Mouse (Mus musculus) stomach, embryonic 15.5 days (tissue): ENCODE results near the gene Cebpb. TPM values are rescaled to one million over a fixed set of nuclear protein-coding genes. Genes with fewer than 3 reads are reported as not detected.

Experiments used
- ATAC-seq: fragments of 200-750 bp; cut with Nextera tagmentation; 2 replicates; pipeline ENCODE4 v1.8.0; 2017; ENCODE audit warnings: low read depth, moderate number of reproducible peaks, moderate TSS enrichment; ENCODE audit not compliant: insufficient read depth, low FRiP score
- H3K27ac ChIP-seq: fragments of 300-500 bp; sonication (generic); 2 replicates; pipeline ENCODE4 v1.5.1; 2015; ENCODE audit warnings: mild to moderate bottlenecking, inconsistent platforms
- H3K27me3 ChIP-seq: fragments of 300-500 bp; sonication (generic); replicated peaks from 2 replicates; pipeline ENCODE4 v1.6.1; 2015; ENCODE audit warnings: inconsistent platforms
- H3K36me3 ChIP-seq: fragments of 300-500 bp; sonication (generic); 2 replicates; pipeline ENCODE4 v1.6.1; 2015; ENCODE audit warnings: inconsistent platforms
- H3K4me1 ChIP-seq: fragments of 300-500 bp; sonication (generic); 2 replicates; pipeline ENCODE4 v1.6.1; 2015; ENCODE audit warnings: inconsistent platforms
- H3K4me2 ChIP-seq: fragments of 300-500 bp; sonication (generic); 2 replicates; pipeline ENCODE4 v1.6.1; 2015; ENCODE audit warnings: mild to moderate bottlenecking, inconsistent platforms
- H3K4me3 ChIP-seq: fragments of 300-500 bp; sonication (generic); replicated peaks from 2 replicates; pipeline ENCODE4 v1.5.1; 2015; ENCODE audit warnings: inconsistent platforms
- H3K9ac ChIP-seq: fragments of 300-500 bp; sonication (generic); 2 replicates; pipeline ENCODE4 v1.6.1; 2015; ENCODE audit warnings: inconsistent platforms
- H3K9me3 ChIP-seq: fragments of 300-500 bp; sonication (generic); 2 replicates; pipeline ENCODE4 v1.6.1; 2016; ENCODE audit warnings: inconsistent platforms
- WGBS: fragments of 180-500 bp; shearing (Covaris S2); methylation state at CpG from one replicate; pipeline ENCODE4 v1.1.7; 2015; 5-methylcytosine and 5-hydroxymethylcytosine counted together
- polyA plus RNA-seq: library from polyadenylated mRNA; unstranded; fragments of >200 nt; fragmentation: Nextera tagmentation; extraction: Ambion mirVana; gene quantifications from 2 replicates; pipeline ENCODE4 v1.2.1, GENCODE M21; 2015

The Cebpb gene
- polyA plus RNA-seq, 1 experiment from 2014 or later: 25.4 TPM

- H3K36me3 ChIP-seq: peaks cover 13% of the 10 kb centered on the region; the same call in 1 of the 2 replicates
- H3K4me2 ChIP-seq: peak overlapping the region; percentile 19
- WGBS: 78% methylated on average over 16 of the region's 16 CpGs
- H3K9me3 ChIP-seq: no peaks in the 10 kb centered on the region
- no peak overlapping the region for H3K9ac ChIP-seq
- ATAC-seq: no peak
- H3K27ac ChIP-seq: peak overlapping the region; percentile 54; the same call in 1 of the 2 replicates
- H3K27me3 ChIP-seq: no peaks in the 10 kb centered on the region
- H3K4me1 ChIP-seq: peaks cover 35% of the 10 kb centered on the region
- no peak overlapping the region for H3K4me3 ChIP-seq
Observed at GRCm38 (mm10) chr2:167656629-167657478, 31.9 kb upstream of the Cebpb start.

GRCm38 (mm10) chr2:167657973-167658372 lies 30.7 kb upstream of the Cebpb start:
- 84% methylated on average over 4 of the region's 4 CpGs for WGBS
- H3K4me3 ChIP-seq: no peak overlapping the region
- no peak for ATAC-seq
- peaks cover 40% of the 10 kb centered on the region for H3K4me1 ChIP-seq
- H3K9me3 ChIP-seq: no peaks in the 10 kb centered on the region
- peaks cover 13% of the 10 kb centered on the region; the same call in 1 of the 2 replicates for H3K36me3 ChIP-seq
- H3K27me3 ChIP-seq: 0 out of 2 replicates have a peak, but pooled peaks cover 2% of the 10 kb centered on the region
- no peak overlapping the region for H3K9ac ChIP-seq
- H3K27ac ChIP-seq: no peak overlapping the region
- H3K4me2 ChIP-seq: no peak overlapping the region

GRCm38 (mm10) chr2:167658712-167659111 lies 30.0 kb upstream of the Cebpb start:
- Histone ChIP-seq H3K4me3 (no peak overlapping the region), H3K4me1 (peaks cover 38% of the 10 kb centered on the region), H3K9me3 (no peaks in the 10 kb centered on the region), H3K36me3 (peaks cover 13% of the 10 kb centered on the region; the same call in 1 of the 2 replicates), H3K27me3 (0 out of 2 replicates have a peak, but pooled peaks cover 5% of the 10 kb centered on the region), H3K27ac (0 out of 2 replicates have a peak overlapping the region, but pooled peaks have one; percentile 18), H3K9ac (no peak overlapping the region), H3K4me2 (peak overlapping the region; percentile 91; the same call in 1 of the 2 replicates)
- 55% methylated on average over 11 of the region's 11 CpGs for WGBS
- ATAC-seq: no peak

GRCm38 (mm10) chr2:167659177-167659846 lies 29.4 kb upstream of the Cebpb start:
- Histone ChIP-seq H3K4me2 (peak overlapping the region; percentile 91), H3K27ac (peak overlapping the region; percentile 73), H3K9me3 (no peaks in the 10 kb centered on the region), H3K36me3 (0 out of 2 replicates have a peak, but pooled peaks cover 8% of the 10 kb centered on the region), H3K4me3 (peak overlapping the region; percentile 93), H3K9ac (no peak overlapping the region), H3K4me1 (peaks cover 38% of the 10 kb centered on the region), H3K27me3 (0 out of 2 replicates have a peak, but pooled peaks cover 5% of the 10 kb centered on the region)
- no peak for ATAC-seq
- 55% methylated on average over 10 of the region's 10 CpGs for WGBS

DNA sequence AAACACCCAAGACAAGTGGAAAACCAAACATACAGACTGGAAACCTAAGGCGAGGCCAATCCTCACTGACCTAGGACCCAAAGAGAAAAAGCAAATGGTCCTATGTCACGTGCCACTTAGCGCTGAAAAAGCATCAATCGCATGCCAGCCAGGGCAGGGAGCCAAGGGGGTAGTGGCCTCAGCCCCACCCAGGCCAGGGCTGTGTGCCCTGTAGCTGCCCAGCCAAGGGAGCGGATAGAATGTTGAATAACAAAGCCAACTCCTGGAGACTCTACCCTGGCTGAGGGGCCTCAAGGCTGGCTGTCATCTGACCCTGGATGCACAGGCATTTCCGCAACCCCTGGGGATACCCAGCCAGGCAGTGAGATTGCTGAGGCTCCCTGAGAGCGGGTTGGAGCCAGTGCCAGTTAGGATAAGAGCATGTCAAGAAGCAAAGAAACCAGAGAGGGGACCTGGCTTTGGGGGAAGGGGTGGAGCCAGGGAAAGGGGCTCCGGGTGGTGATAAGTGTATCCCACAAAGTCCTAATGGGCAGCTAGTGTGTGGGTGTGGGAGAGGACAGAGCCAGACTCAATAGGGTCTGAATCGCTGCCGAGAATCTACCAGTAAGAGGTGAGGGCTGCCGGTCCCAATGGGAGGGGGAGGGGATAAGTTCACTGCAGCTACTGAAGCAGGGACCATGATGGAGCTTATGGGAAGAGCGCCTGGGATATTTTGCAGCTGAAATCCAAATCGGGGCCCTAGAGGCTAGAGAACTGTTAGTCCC lies 28.7 kb upstream of the Cebpb start:
- Histone ChIP-seq H3K27ac (peak overlapping the region; percentile 73), H3K9me3 (no peaks in the 10 kb centered on the region), H3K27me3 (0 out of 2 replicates have a peak, but pooled peaks cover 5% of the 10 kb centered on the region), H3K9ac (peak overlapping the region; percentile 97; the same call in 1 of the 2 replicates), H3K4me1 (peaks cover 38% of the 10 kb centered on the region), H3K4me2 (peak overlapping the region; percentile 91), H3K36me3 (0 out of 2 replicates have a peak, but pooled peaks cover 5% of the 10 kb centered on the region), H3K4me3 (peak overlapping the region; percentile 93)
- 23% methylated on average over 13 of the region's 13 CpGs for WGBS
- no peak for ATAC-seq

DNA sequence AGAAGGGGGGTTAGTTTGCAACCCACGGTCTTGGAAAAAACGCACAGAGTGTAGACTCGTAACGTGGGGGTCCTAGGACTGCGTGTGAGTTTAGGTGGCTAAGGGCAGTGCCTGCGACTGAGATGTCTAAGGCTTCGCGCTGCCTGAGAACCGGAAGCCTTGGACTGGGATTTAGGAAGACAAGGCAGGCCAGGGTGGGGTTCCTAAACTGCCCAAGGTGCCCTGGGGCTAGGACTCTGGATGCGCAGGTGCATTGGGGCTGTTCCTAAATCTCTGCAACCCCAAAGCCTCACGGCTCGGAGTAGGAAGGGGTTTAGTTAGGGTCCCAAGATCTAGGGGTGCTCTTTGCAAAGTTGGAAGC lies 28.1 kb upstream of the Cebpb start:
- Histone ChIP-seq H3K4me3 (peak overlapping the region; percentile 93), H3K4me2 (peak overlapping the region; percentile 91), H3K9ac (peak overlapping the region; percentile 97), H3K4me1 (peaks cover 38% of the 10 kb centered on the region), H3K9me3 (no peaks in the 10 kb centered on the region), H3K27ac (peak overlapping the region; percentile 73), H3K27me3 (0 out of 2 replicates have a peak, but pooled peaks cover 5% of the 10 kb centered on the region), H3K36me3 (0 out of 2 replicates have a peak, but pooled peaks cover 5% of the 10 kb centered on the region)
- ATAC-seq: no peak
- WGBS: 1% methylated on average over 12 of the region's 12 CpGs

DNA sequence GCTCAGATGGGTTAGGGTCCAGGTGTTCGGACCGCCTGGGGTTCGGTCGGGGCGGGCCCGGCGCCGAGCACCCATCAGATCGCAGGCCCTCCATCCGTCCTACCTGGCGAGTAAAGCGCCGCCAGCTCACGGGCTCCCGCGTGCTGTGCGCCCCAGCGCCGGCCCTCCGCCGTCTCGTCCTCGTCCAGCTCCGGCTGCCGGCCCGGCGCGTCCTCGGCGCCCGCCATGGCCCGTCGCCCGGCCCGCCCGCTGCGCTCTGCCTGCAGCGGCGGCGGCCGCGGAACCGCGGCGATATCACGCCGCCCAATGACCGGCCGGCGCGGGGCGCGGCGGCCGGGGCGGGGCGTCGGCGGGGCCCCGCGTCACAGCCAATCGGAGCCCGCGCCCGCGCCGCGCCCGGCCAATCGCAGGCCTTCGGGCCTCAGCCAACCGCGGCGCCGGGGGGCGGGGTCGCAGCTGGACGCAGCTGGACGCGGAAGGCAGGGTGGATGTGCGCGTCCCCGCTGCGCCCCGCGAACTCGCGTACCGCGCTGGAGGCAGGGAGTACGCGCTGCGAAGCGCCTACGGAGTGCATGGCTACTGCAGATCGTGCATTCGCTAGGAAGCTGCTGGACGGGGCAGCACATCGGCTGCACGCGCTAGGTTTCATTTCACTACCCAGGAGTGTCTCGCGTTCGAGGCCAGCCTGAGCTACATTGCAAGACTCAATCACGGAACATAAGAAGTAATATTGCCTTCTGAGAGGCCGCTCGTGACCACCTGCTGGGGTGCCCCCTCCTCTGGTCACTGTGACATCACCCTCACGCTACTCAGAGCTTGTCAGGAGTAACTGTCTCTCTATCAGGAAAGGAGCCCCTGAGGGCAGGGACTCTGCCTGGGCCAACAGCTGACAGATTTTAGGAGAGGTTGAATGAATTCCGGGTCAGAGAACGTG lies 27.2 kb upstream of the Cebpb start, which contains the start of gene Gm20431:
TSS of gene Gm20431 (minus strand) at position 227 of the 934 bp plus-strand sequence.
- Histone ChIP-seq H3K9ac (peak within 1 kb of the TSS; percentile 97), H3K4me3 (peak within 1 kb of the TSS; percentile 93), H3K36me3 (0 out of 2 replicates have a peak, but pooled peaks cover 5% of the 10 kb centered on the region), H3K27ac (peak within 1 kb of the TSS; percentile 73), H3K27me3 (0 out of 2 replicates have a peak, but pooled peaks cover 5% of the 10 kb centered on the region), H3K4me1 (peaks cover 38% of the 10 kb centered on the region), H3K9me3 (no peaks in the 10 kb centered on the region), H3K4me2 (peak within 1 kb of the TSS; percentile 91)
- peak; percentile 94 for ATAC-seq
- under 1% methylated on average over 98 of the region's 110 CpGs for WGBS

GRCm38 (mm10) chr2:167662713-167663112 lies 26.0 kb upstream of the Cebpb start:
- Histone ChIP-seq H3K27ac (no peak overlapping the region), H3K4me3 (no peak overlapping the region), H3K27me3 (0 out of 2 replicates have a peak, but pooled peaks cover 5% of the 10 kb centered on the region), H3K9me3 (no peaks in the 10 kb centered on the region), H3K9ac (no peak overlapping the region), H3K4me2 (peak overlapping the region; percentile 86; the same call in 1 of the 2 replicates), H3K36me3 (0 out of 2 replicates have a peak, but pooled peaks cover 3% of the 10 kb centered on the region), H3K4me1 (peaks cover 38% of the 10 kb centered on the region)
- no peak for ATAC-seq
- WGBS: 54% methylated on average over 6 of the region's 6 CpGs

DNA sequence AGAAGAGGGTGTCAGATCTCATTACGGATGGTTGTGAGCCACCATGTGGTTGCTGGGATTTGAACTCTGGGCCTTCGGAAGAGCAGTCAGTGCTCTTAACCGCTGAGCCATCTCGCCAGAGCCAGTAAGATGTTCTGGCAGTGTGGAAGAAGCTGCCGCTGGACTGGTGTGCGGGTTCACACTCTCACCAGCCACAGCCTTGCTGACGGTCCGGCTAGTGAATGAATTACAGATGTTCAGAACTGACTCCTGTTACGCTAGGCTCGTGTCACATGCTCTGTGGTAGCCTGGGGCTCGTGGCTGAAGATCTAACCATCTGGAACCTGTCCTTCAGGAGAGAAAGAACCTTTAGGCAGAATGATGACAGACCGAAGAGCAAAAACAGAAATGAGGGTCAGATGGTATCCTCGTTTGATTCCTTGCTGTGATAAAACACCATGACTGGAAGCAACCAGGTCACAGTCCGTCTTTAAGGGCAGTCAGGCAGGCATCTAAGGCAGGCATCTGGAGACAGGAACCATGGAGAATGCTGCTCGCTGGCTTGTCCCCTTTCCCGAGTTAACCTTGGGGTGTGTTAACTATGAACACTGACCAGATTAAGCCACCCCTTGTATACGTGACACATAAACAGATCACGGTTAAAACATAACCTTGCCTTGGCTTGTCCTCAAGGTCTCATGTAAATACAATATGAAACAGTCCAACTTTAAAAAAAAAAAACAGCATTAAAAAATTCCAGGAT lies 22.6 kb upstream of the Cebpb start:
- H3K27me3 ChIP-seq: 0 out of 2 replicates have a peak, but pooled peaks cover 5% of the 10 kb centered on the region
- H3K36me3 ChIP-seq: no peaks in the 10 kb centered on the region
- no peaks in the 10 kb centered on the region for H3K9me3 ChIP-seq
- 79% methylated on average over 18 of the region's 18 CpGs for WGBS
- peaks cover 9% of the 10 kb centered on the region for H3K4me1 ChIP-seq
- H3K4me2 ChIP-seq: no peak overlapping the region
- no peak overlapping the region for H3K9ac ChIP-seq
- no peak overlapping the region for H3K27ac ChIP-seq
- no peak overlapping the region for H3K4me3 ChIP-seq
- no peak for ATAC-seq

- H3K27ac ChIP-seq: no peak overlapping the region
- 81% methylated on average over 5 of the region's 5 CpGs for WGBS
- no peak overlapping the region for H3K4me2 ChIP-seq
- H3K27me3 ChIP-seq: no peaks in the 10 kb centered on the region
- H3K4me1 ChIP-seq: no peaks in the 10 kb centered on the region; the same call in 1 of the 2 replicates
- no peak overlapping the region for H3K4me3 ChIP-seq
- H3K36me3 ChIP-seq: no peaks in the 10 kb centered on the region
- no peak for ATAC-seq
- no peaks in the 10 kb centered on the region for H3K9me3 ChIP-seq
- no peak overlapping the region for H3K9ac ChIP-seq
Observed at GRCm38 (mm10) chr2:167668426-167668825, 20.3 kb upstream of the Cebpb start.
